Mouse (Mus musculus) forebrain, embryonic 11.5 days (tissue): ENCODE measurements around the gene Gclm. TPM values are rescaled to one million over a fixed set of nuclear protein-coding genes. Genes with fewer than 3 reads are reported as not detected.

Source experiments
- ATAC-seq: fragments of 200-750 bp; cut with Nextera tagmentation; replicated peaks from 2 replicates; pipeline ENCODE4 v1.8.0; 2017; ENCODE audit warnings: moderate TSS enrichment; ENCODE audit not compliant: low FRiP score
- DNase-seq: peaks from one replicate; pipeline ENCODE4 v3.0.0-alpha.2; 2017; ENCODE audit warnings: low spot score
- H3K27ac ChIP-seq: fragments of 300-500 bp; sonication (generic); 2 replicates; pipeline ENCODE4 v1.5.1; 2014; ENCODE audit warnings: low read depth, low read length
- H3K27me3 ChIP-seq: fragments of 300-500 bp; sonication (generic); 2 replicates; pipeline ENCODE4 v1.6.1; 2014; ENCODE audit warnings: mild to moderate bottlenecking, low read length, mixed read lengths; ENCODE audit not compliant: control insufficient read depth, insufficient read depth
- H3K36me3 ChIP-seq: fragments of 300-500 bp; sonication (generic); 2 replicates; pipeline ENCODE4 v1.6.1; 2014; ENCODE audit warnings: mild to moderate bottlenecking, low read length, moderate library complexity, mixed read lengths; ENCODE audit not compliant: control insufficient read depth, insufficient read depth
- H3K4me1 ChIP-seq: fragments of 300-500 bp; sonication (generic); replicated peaks from 2 replicates; pipeline ENCODE4 v1.6.1; 2014; ENCODE audit warnings: low read length, mixed read lengths; ENCODE audit not compliant: control insufficient read depth, insufficient read depth
- H3K4me2 ChIP-seq: fragments of 300-500 bp; sonication (generic); 2 replicates; pipeline ENCODE4 v1.6.1; 2014; ENCODE audit warnings: low read depth, mild to moderate bottlenecking, low read length, moderate library complexity, mixed read lengths; ENCODE audit not compliant: severe bottlenecking
- H3K4me3 ChIP-seq: fragments of 300-500 bp; sonication (generic); 2 replicates; pipeline ENCODE4 v1.5.1; 2014; ENCODE audit warnings: low read depth, low read length
- H3K9ac ChIP-seq: fragments of 300-500 bp; sonication (generic); 2 replicates; pipeline ENCODE4 v1.6.1; 2014; ENCODE audit warnings: low read length
- H3K9me3 ChIP-seq: fragments of 300-500 bp; sonication (generic); 2 replicates; pipeline ENCODE4 v1.6.1; 2016; ENCODE audit warnings: low read length, mixed read lengths; ENCODE audit not compliant: control insufficient read depth
- WGBS: fragments of 180-500 bp; shearing (Covaris S2); extraction: QIAGEN DNeasy Blood & Tissue Kit; methylation state at CpG from one replicate; pipeline ENCODE4 v1.1.7; 2014; 5-methylcytosine and 5-hydroxymethylcytosine counted together
- polyA plus RNA-seq: library from polyadenylated mRNA; unstranded; fragments of >200 nt; fragmentation: Nextera tagmentation; extraction: Ambion mirVana; gene quantifications from 2 replicates; pipeline ENCODE4 v1.2.1, GENCODE M21; 2014

Gene Gclm
- polyA plus RNA-seq, 1 experiment from 2014 or later: 64.6 TPM

DNA sequence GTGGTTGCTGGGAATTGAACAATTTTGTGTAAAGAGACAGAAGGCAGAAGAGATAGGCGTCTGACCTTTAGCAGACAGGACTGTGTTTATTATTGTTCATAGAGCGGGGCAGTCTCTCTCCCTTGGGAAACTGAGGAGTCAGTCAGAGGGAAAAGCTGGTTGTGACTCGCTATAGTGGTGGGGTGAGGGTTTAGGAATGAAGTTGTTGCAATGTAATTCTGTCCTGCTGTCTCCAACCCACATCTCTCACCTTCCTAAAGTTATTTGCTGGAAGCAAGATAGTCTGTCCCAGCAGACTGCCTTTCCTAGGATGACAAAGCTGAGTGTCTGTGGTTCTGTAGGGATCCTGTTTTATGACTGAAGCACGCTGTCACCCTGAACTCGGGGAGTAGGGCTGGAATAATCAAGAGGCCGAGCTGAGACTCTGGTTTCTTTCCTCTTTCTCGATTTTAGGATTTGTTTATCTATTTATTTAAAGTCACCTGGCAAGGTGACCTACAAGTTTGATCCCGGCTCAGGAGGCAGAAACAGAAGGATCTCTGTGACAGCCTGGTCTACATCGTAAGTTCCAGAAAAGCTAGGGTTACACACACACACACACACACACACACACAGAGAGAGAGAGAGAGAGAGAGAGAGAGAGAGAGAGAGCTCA lies 41.6 kb upstream of the Gclm start:
- no peak overlapping the region for H3K27ac ChIP-seq
- DNase-seq: no peak
- H3K9ac ChIP-seq: no peak overlapping the region
- ATAC-seq: no peak
- no peaks in the 10 kb centered on the region for H3K9me3 ChIP-seq
- H3K4me1 ChIP-seq: 0 out of 2 replicates have a peak, but pooled peaks cover 4% of the 10 kb centered on the region
- H3K4me2 ChIP-seq: no peak overlapping the region
- no peak overlapping the region for H3K4me3 ChIP-seq
- H3K27me3 ChIP-seq: no peaks in the 10 kb centered on the region
- no peaks in the 10 kb centered on the region for H3K36me3 ChIP-seq
- 81% methylated on average over 9 of the region's 9 CpGs for WGBS

DNA sequence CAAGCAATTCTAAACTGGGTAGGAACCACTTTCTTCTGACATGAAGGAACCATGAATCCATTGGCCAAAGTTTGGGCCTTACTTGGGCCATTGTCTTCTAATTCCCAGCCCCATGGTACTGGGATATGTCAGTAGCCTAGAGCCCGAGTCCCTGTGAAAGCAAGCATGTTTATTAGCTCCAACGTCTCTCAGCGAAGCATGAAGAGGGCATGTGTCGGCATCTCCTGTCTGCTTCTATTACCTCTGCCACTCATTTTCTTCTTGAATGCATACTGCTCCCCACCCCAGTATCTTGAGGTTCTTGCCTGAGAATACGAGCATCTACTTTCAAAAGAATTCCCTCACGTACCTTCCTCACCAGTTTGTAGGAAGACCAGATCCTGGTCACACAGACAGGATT lies 39.6 kb upstream of the Gclm start:
- 89% methylated on average over 6 of the region's 6 CpGs for WGBS
- no peak for DNase-seq

GRCm38 (mm10) chr3:122206279-122207070 lies 38.9 kb upstream of the Gclm start:
- no peak for ATAC-seq
- no peak for DNase-seq
- H3K9ac ChIP-seq: no peak overlapping the region
- no peak overlapping the region for H3K27ac ChIP-seq
- H3K4me3 ChIP-seq: no peak overlapping the region
- 0 out of 2 replicates have a peak, but pooled peaks cover 4% of the 10 kb centered on the region for H3K4me1 ChIP-seq
- no peaks in the 10 kb centered on the region for H3K36me3 ChIP-seq
- H3K9me3 ChIP-seq: no peaks in the 10 kb centered on the region
- no peaks in the 10 kb centered on the region for H3K27me3 ChIP-seq
- H3K4me2 ChIP-seq: no peak overlapping the region
- WGBS: 57% methylated on average over 8 of the region's 8 CpGs

More for the DNA sequence above, 39.6 kb upstream of the Gclm start:
- no peak overlapping the region for H3K27ac ChIP-seq
- no peaks in the 10 kb centered on the region for H3K27me3 ChIP-seq
- H3K4me1 ChIP-seq: 0 out of 2 replicates have a peak, but pooled peaks cover 4% of the 10 kb centered on the region
- no peak for ATAC-seq
- H3K4me2 ChIP-seq: no peak overlapping the region
- no peaks in the 10 kb centered on the region for H3K36me3 ChIP-seq
- no peaks in the 10 kb centered on the region for H3K9me3 ChIP-seq
- no peak overlapping the region for H3K4me3 ChIP-seq
- no peak overlapping the region for H3K9ac ChIP-seq

DNA sequence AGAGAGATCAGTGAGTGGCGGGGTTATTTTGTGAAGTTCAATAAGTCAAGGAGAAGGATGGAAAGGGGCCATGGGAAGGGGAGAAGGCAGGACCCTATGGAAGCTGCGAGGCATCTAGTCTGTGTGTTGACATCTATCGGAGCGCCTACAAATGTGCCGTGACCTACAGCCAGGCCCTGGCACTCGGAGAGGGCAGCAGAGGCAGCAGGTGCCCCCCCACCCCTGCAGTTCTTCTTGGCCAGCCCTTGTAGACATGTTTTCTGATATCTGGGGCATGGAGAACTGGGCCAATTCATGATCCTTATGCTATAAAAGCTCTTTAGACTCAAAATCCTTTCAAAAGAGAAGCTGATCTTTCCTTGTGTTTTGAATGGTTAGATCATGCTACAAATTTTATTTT lies 37.6 kb upstream of the Gclm start:
- Histone ChIP-seq H3K36me3 (no peaks in the 10 kb centered on the region), H3K9me3 (no peaks in the 10 kb centered on the region), H3K4me2 (no peak overlapping the region), H3K4me3 (no peak overlapping the region), H3K27ac (no peak overlapping the region), H3K4me1 (no peaks in the 10 kb centered on the region), H3K9ac (no peak overlapping the region), H3K27me3 (no peaks in the 10 kb centered on the region)
- 95% methylated on average over 6 of the region's 6 CpGs for WGBS
- DNase-seq (no peak), ATAC-seq (no peak)

DNA sequence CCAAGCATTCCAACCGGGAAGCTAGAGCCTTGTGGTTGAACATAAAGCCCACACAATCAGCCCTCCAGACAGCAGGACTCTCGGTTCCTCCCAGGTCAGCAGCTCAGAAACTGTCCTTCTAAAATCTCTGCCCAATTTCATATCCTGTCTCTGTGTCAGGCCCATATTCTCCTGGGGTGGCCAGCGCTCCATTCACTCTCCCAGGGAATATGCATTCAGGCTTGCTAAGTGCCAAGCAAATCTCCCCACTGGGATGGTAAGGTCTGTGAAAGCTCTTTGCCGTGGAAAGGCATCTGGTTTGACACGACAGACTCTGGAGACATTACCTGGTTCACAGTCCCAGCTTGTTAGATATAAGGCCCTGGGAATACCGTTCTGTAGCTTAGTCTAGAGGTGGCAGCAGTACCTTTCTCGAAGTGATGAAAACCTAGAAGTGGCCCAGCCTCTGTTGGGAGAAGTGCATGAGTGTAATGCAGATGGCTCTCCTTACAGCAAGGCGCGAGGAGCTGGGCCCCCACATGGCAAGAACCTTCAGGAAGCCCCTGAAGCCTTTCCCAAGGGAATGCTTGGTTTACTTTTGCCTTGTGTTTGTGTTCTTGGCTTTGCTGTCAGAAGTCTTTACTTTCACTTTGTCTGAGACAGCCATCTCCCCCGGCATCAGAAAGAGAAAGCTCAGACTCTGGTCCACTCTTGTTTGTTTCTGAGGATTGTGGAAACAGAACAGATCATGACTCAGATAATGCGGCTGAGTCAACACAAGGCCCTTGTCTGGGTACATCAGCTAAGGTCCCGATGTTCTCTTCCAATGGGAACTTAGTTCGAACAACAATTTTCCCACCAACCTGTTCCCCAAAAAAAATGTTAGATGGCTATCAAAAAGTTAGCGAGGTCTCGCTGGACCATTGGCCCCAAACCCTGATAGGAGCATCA lies 36.8 kb upstream of the Gclm start:
- ATAC-seq (no peak), DNase-seq (no peak)
- no peak overlapping the region for H3K27ac ChIP-seq
- H3K4me1 ChIP-seq: no peaks in the 10 kb centered on the region
- WGBS: 87% methylated on average over 15 of the region's 15 CpGs
- no peaks in the 10 kb centered on the region for H3K36me3 ChIP-seq
- no peaks in the 10 kb centered on the region for H3K9me3 ChIP-seq
- no peak overlapping the region for H3K4me3 ChIP-seq
- H3K4me2 ChIP-seq: no peak overlapping the region
- H3K27me3 ChIP-seq: no peaks in the 10 kb centered on the region
- H3K9ac ChIP-seq: no peak overlapping the region

- H3K4me3 ChIP-seq: no peak overlapping the region
- no peak overlapping the region for H3K27ac ChIP-seq
- 90% methylated on average over 11 of the region's 11 CpGs for WGBS
- ATAC-seq: no peak
- H3K27me3 ChIP-seq: no peaks in the 10 kb centered on the region
- no peak overlapping the region for H3K4me2 ChIP-seq
- H3K4me1 ChIP-seq: no peaks in the 10 kb centered on the region
- no peaks in the 10 kb centered on the region for H3K36me3 ChIP-seq
- no peak for DNase-seq
- no peak overlapping the region for H3K9ac ChIP-seq
- H3K9me3 ChIP-seq: no peaks in the 10 kb centered on the region
Measured at GRCm38 (mm10) chr3:122209511-122209910, 35.8 kb upstream of the Gclm start.

GRCm38 (mm10) chr3:122210434-122210833 lies 34.9 kb upstream of the Gclm start:
- Histone ChIP-seq H3K4me1 (no peaks in the 10 kb centered on the region), H3K9me3 (no peaks in the 10 kb centered on the region), H3K27ac (no peak overlapping the region), H3K4me2 (no peak overlapping the region), H3K4me3 (no peak overlapping the region), H3K27me3 (no peaks in the 10 kb centered on the region), H3K36me3 (no peaks in the 10 kb centered on the region), H3K9ac (no peak overlapping the region)
- WGBS: 63% methylated on average over 5 of the region's 5 CpGs
- DNase-seq: no peak
- ATAC-seq: no peak

DNA sequence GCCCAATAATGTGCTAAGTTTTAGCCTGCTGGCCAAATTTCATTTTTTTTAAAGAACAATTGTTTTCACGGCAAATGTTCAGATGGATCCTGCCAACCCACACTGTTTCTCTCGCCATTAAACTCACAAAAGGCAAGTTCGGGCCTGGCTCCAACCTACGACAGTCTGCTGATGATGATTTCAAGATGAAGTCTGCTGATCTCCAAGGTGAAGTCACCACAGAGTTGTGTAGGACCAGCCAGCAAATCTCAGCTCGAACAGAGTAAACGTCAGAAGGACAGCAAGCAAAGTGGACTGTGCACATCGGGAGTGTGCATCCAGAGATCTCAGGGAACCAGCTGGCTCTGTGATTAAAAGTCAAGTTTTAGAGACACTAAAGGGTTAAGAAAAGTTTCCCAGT lies 34.5 kb upstream of the Gclm start:
- H3K4me1 ChIP-seq: no peaks in the 10 kb centered on the region
- H3K27ac ChIP-seq: no peak overlapping the region
- H3K4me3 ChIP-seq: no peak overlapping the region
- H3K9ac ChIP-seq: no peak overlapping the region
- H3K27me3 ChIP-seq: no peaks in the 10 kb centered on the region
- DNase-seq (no peak), ATAC-seq (no peak)
- no peaks in the 10 kb centered on the region for H3K36me3 ChIP-seq
- 89% methylated on average over 7 of the region's 7 CpGs for WGBS
- H3K9me3 ChIP-seq: no peaks in the 10 kb centered on the region
- no peak overlapping the region for H3K4me2 ChIP-seq
